Mouse (Mus musculus) forebrain, embryonic 14.5 days (tissue): Measurements from ENCODE around the gene Keap1. TPM values are rescaled to one million over a fixed set of nuclear protein-coding genes. Genes with fewer than 3 reads are reported as not detected.

Experiments used
- ATAC-seq: fragments of 200-750 bp; cut with Nextera tagmentation; 2 replicates; pipeline ENCODE4 v1.8.0; 2017; ENCODE audit warnings: mild to moderate bottlenecking, moderate library complexity
- DNase-seq: peaks from one replicate; pipeline ENCODE4 v3.0.0-alpha.2; 2015; ENCODE audit warnings: low spot score
- H3K27ac ChIP-seq: fragments of 300-500 bp; sonication (generic); 2 replicates; pipeline ENCODE4 v1.5.1; 2014; ENCODE audit warnings: low read depth, mild to moderate bottlenecking, control low read depth, low read length, moderate library complexity
- H3K27me3 ChIP-seq: fragments of 300-500 bp; sonication (generic); replicated peaks from 2 replicates; pipeline ENCODE4 v1.6.1; 2014; ENCODE audit warnings: low read length, control low read depth, mixed read lengths; ENCODE audit not compliant: control insufficient read depth, insufficient read depth
- H3K36me3 ChIP-seq: fragments of 300-500 bp; sonication (generic); 2 replicates; pipeline ENCODE4 v1.6.1; 2014; ENCODE audit warnings: low read length, control low read depth; ENCODE audit not compliant: control insufficient read depth, insufficient read depth
- H3K4me1 ChIP-seq: fragments of 300-500 bp; sonication (generic); 2 replicates; pipeline ENCODE4 v1.6.1; 2014; ENCODE audit warnings: antibody characterized with exemption, low read length, control low read depth; ENCODE audit not compliant: control insufficient read depth, insufficient read depth
- H3K4me2 ChIP-seq: fragments of 300-500 bp; sonication (generic); 2 replicates; pipeline ENCODE4 v1.6.1; 2014; ENCODE audit warnings: mild to moderate bottlenecking, control low read depth, low read length
- H3K4me3 ChIP-seq: fragments of 300-500 bp; sonication (generic); 2 replicates; pipeline ENCODE4 v1.5.1; 2014; ENCODE audit warnings: low read depth, low read length, control low read depth
- H3K9ac ChIP-seq: fragments of 300-500 bp; sonication (generic); 2 replicates; pipeline ENCODE4 v1.6.1; 2014; ENCODE audit warnings: mild to moderate bottlenecking, low read length, control low read depth, moderate library complexity
- H3K9me3 ChIP-seq: fragments of 300-500 bp; sonication (generic); replicated peaks from 2 replicates; pipeline ENCODE4 v1.6.1; 2016; ENCODE audit warnings: low read length, control low read depth, mixed read lengths; ENCODE audit not compliant: control insufficient read depth
- WGBS: fragments of 180-500 bp; shearing (Covaris S2); extraction: QIAGEN DNeasy Blood & Tissue Kit; methylation state at CpG from one replicate; pipeline ENCODE4 v1.1.7; 2014; 5-methylcytosine and 5-hydroxymethylcytosine counted together
- polyA plus RNA-seq: library from polyadenylated mRNA; unstranded; fragments of >200 nt; fragmentation: Nextera tagmentation; extraction: Ambion mirVana; gene quantifications from 2 replicates; pipeline ENCODE4 v1.2.1, GENCODE M21; 2014

Gene Keap1
- polyA plus RNA-seq, 1 experiment from 2014 or later = 34.7 TPM

DNA sequence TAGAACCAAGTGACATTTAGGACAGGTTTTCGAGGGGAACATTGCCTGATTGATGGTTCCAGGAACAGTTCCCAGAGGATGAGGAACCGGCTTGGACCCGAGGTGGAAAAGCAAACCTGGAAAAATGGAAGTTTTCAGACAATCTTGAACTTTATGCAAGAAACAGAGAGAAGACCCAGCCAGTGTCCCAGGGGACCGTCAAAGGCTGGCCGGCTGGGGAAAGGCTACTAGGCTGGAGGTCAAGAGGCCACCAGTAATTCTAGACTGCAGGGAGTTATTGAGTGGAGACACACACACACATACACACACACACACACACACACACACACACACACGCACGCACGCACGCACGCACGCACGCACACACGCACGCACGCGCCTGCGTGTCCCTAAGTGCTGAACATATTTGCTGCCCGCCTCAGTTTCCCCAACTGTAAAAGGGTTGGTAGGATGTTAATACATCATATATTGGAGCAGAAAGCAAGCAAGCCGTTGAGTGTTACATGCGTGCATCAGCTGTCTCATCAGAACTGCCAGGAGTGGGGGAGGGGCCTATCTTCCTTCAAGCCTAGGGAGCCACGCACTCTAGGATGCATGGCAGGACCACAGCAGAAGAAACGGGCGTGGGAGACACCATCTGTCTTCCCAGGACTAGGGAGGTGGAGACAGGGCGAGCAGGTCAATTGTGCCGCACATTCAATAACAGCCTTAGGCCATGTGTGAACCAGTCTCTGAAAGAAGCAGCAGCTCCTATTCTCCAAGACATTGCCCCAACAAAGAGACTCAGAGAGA lies 22.9 kb downstream of the Keap1 start:
- no peaks in the 10 kb centered on the region for H3K27me3 ChIP-seq
- no peaks in the 10 kb centered on the region for H3K9me3 ChIP-seq
- DNase-seq (peak; percentile 80), ATAC-seq (peak; percentile 75)
- peak overlapping the region; percentile 58; the same call in 1 of the 2 replicates for H3K27ac ChIP-seq
- H3K4me3 ChIP-seq = no peak overlapping the region
- WGBS = 72% methylated on average over 25 of the region's 25 CpGs
- no peak overlapping the region for H3K4me2 ChIP-seq
- no peak overlapping the region for H3K9ac ChIP-seq
- peaks cover 6% of the 10 kb centered on the region; the same call in 1 of the 2 replicates for H3K36me3 ChIP-seq
- no peaks in the 10 kb centered on the region for H3K4me1 ChIP-seq

DNA sequence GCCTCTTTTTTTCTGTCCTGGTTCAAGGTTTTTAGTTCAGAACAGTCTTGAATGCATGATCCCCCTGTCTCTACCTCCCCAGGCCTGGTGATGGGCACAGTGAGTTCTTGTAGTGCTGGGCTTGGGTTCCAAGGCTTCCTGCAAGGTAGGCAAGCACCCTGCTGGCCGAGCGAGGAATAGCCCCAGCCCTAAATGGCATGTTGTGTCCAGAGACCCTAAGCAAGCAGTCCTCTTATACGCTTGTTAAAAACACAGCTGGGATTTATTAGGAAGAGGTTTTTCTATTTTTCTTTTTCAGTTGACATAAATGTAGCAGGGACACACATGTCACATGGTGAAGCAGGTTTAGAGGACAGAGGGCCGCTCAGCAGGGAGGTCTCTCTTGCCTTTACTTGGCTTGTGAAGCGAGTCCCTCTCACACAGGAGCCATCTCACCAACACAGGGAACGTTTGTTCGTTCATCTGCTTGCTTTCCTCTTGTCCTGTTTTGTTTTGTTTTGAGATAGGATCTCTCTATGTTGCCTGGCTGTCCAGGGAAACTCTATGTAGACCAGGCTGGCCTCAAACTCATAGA lies 25.5 kb downstream of the Keap1 start:
- DNase-seq (peak; percentile 37), ATAC-seq (no peak)
- Histone ChIP-seq H3K9ac (no peak overlapping the region), H3K9me3 (no peaks in the 10 kb centered on the region), H3K4me2 (no peak overlapping the region), H3K4me3 (no peak overlapping the region), H3K27ac (no peak overlapping the region), H3K4me1 (no peaks in the 10 kb centered on the region), H3K27me3 (no peaks in the 10 kb centered on the region), H3K36me3 (peaks cover 13% of the 10 kb centered on the region; the same call in 1 of the 2 replicates)
- WGBS = 41% methylated on average over 7 of the region's 7 CpGs

DNA sequence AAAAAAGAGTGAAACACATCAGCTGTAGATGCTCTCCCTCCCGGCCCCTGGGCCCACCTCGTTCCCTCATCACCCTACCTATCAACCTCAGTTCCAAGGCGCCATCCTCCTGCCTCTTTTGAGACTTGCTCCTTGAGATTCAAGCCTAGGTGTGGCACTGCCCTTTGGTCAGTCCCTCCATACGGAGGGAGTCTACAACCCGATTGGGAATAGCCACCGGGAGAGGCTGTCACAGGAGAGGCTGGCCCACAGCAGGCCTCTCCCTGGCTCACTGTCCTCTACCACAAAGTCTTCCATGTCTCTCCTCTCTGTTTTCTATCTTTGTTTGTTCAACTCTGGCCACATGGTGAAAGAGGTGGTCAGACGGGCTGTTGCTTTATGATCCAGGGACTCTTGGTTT lies 27.5 kb downstream of the Keap1 start:
- Histone ChIP-seq H3K4me2 (no peak overlapping the region), H3K4me3 (no peak overlapping the region), H3K9ac (no peak overlapping the region), H3K27me3 (no peaks in the 10 kb centered on the region), H3K9me3 (no peaks in the 10 kb centered on the region), H3K36me3 (peaks cover 16% of the 10 kb centered on the region), H3K4me1 (no peaks in the 10 kb centered on the region), H3K27ac (no peak overlapping the region)
- 85% methylated on average over 7 of the region's 7 CpGs for whole genome bisulfite sequencing
- ATAC-seq = no peak
- DNase-seq = no peak

DNA sequence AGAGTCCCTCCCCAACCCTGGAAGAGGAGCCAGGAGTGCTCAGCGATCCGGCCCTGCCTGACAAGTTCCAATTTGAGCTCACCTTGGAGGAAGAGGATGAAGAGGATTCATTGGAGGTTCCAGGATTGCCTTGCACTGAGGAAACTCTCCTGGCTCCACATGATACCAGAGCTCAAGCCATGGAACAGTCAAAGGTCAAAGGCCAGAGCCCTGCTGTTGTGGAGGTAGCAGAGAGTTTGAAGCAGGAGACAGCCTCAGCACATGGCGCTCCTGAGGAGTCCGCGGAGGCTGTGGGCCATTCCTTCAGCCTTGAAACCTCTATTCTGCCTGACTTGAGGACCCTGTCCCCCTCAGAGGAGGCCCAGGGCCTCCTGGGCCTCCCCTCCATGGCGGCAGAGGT lies 28.3 kb downstream of the Keap1 start:
- H3K4me2 ChIP-seq = no peak overlapping the region
- WGBS = 84% methylated on average over 6 of the region's 6 CpGs
- no peak overlapping the region for H3K9ac ChIP-seq
- H3K36me3 ChIP-seq = peaks cover 24% of the 10 kb centered on the region
- no peak overlapping the region for H3K27ac ChIP-seq
- DNase-seq = no peak
- H3K4me1 ChIP-seq = no peaks in the 10 kb centered on the region
- H3K9me3 ChIP-seq = no peaks in the 10 kb centered on the region
- no peak for ATAC-seq
- no peaks in the 10 kb centered on the region for H3K27me3 ChIP-seq
- no peak overlapping the region for H3K4me3 ChIP-seq

DNA sequence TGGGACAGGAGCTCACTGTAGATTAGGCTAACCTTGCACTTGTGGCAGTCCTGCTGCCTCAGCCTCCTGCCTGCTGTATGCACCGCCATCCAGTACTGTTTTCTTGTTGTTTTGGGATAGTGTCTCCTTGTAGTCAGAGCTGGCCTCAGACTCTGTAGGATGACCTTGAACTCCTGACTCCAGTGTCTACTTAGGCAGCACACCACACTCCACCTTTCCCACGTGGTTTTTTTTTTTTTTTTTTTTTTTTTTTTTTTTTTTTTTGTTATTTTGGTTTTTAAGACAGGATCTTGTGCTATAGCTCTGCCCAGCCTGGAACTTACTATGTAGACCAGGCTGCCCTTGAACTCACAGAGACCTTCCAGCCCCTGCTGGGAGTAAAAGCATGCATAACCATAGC lies 30.5 kb downstream of the Keap1 start:
- no peaks in the 10 kb centered on the region for H3K27me3 ChIP-seq
- 73% methylated on average over 2 of the region's 2 CpGs for WGBS

DNA sequence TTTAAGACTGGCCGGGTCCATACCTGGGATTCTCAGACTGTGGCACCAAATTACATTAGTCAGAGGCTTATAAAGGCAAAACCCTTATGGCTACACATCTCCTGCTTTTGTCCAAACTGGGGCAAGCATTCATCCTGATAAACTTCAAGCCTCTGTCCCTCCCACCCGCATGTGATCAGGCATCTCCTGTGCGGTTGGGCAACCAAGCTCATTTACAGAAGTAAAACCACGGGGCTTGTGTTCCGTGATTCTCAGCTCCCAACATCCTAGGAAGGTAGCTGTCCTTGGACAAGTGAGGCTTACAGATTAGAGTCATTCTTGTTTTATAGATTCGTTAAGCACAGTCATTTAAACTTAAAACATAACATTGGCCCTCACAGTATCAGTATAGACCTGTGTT lies 32.3 kb downstream of the Keap1 start:
- Histone ChIP-seq H3K36me3 (peaks cover 36% of the 10 kb centered on the region), H3K9ac (no peak overlapping the region), H3K9me3 (no peaks in the 10 kb centered on the region), H3K27me3 (no peaks in the 10 kb centered on the region), H3K4me1 (no peaks in the 10 kb centered on the region), H3K4me3 (no peak overlapping the region), H3K4me2 (no peak overlapping the region), H3K27ac (no peak overlapping the region)
- 90% methylated on average over 6 of the region's 6 CpGs for WGBS
- DNase-seq (no peak), ATAC-seq (no peak)

More for the DNA sequence above, 30.5 kb downstream of the Keap1 start:
- DNase-seq (no peak), ATAC-seq (no peak)
- Histone ChIP-seq H3K36me3 (peaks cover 30% of the 10 kb centered on the region), H3K4me3 (no peak overlapping the region), H3K27ac (no peak overlapping the region), H3K4me2 (no peak overlapping the region), H3K4me1 (no peaks in the 10 kb centered on the region), H3K9me3 (no peaks in the 10 kb centered on the region), H3K9ac (no peak overlapping the region)

DNA sequence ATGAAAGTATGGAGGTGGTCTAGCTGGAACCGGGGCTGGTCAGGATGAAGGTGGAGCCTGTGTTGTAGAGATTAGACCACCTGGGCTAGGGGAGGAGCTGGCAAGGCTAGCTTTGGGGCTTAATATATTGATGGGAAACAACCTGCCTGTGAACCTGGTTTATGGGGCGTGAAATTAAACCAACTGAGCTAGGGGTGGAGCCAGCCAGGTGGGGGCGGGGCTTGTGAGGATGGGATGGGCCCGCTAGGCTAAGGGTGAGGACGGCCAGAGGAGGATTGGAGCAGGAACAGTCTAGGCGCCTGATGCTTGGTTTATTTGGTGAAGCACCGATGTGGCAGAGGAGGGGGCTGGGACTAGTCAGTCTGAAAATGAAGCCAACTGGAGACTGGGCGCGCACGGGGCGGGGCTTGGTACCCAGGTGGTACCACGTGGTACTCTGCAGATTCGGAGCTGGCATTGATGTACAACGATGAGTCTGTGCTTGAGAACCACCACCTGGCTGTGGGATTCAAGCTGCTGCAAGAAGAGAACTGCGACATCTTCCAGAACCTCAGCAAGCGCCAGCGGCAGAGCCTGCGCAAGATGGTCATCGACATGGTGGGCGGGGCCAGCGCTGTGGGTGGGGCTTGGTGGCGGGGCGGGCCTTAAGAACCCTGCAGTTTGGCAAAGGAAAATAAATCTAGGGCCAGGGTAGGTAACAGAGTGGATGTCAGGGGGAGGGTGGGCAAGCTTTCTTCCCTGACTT lies 34.5 kb downstream of the Keap1 start:
- ATAC-seq (peak; percentile 60), DNase-seq (peak; percentile 37)
- 3% methylated on average over 23 of the region's 23 CpGs for WGBS
- Histone ChIP-seq H3K4me1 (no peaks in the 10 kb centered on the region), H3K4me2 (peak overlapping the region; percentile 41), H3K9ac (no peak overlapping the region), H3K4me3 (peak overlapping the region; percentile 21), H3K36me3 (peaks cover 29% of the 10 kb centered on the region), H3K27ac (no peak overlapping the region), H3K27me3 (no peaks in the 10 kb centered on the region), H3K9me3 (no peaks in the 10 kb centered on the region)

DNA sequence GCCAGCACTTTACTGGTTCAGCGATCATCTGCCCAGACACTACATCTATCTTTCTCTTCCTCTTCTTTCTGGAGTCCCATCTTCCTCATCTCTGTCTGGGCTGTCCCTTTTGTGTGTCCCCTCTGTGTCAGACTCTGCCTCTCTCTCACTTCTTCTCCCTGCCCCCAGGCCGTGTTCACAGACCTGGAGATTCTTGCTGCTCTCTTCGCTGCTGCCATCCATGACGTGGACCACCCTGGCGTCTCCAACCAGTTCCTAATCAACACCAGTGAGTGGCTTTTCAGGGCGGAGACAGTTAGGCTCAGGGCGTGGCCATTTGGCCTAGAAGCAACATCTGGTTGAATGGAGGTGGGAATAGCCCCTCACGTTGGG lies 35.0 kb downstream of the Keap1 start:
- peaks cover 29% of the 10 kb centered on the region for H3K36me3 ChIP-seq
- no peaks in the 10 kb centered on the region for H3K27me3 ChIP-seq
- no peaks in the 10 kb centered on the region for H3K9me3 ChIP-seq
- no peak overlapping the region for H3K27ac ChIP-seq
- DNase-seq (no peak), ATAC-seq (0 out of 2 replicates have a peak, but pooled peaks have one; percentile 6)
- no peak overlapping the region for H3K9ac ChIP-seq
- peak overlapping the region; percentile 41; the same call in 1 of the 2 replicates for H3K4me2 ChIP-seq
- H3K4me3 ChIP-seq = no peak overlapping the region
- 22% methylated on average over 8 of the region's 8 CpGs for WGBS
- H3K4me1 ChIP-seq = no peaks in the 10 kb centered on the region
